Mouse (Mus musculus): Measurements from ENCODE around the gene Ubr4.
"Not testable (repeated sequence)": the region's sequence is repeated elsewhere in the genome, so short reads cannot be mapped to it uniquely, and the experiment has no call there.

Gene Ubr4

DNA sequence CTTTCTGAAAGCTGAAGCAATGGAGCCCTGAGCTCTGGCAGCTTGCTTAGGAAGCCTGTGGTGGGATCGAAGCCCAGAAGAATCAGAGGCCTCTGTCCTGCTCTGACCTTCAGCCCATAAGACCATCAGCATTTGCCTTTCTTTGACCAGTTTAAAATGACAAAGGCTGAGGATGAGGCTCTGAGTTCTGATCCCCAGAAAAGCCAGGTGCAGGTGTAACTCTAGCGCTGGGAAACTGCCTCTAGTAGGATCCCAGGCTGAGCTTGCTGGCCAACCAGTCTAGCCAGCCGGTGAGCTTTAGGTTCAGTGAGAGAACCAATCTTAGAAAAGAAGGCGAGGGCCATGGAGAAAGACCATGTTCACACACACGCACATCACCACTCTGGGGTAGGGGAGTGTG lies 135.9 kb downstream of the Ubr4 start:
- DNase-seq = no peak

DNA sequence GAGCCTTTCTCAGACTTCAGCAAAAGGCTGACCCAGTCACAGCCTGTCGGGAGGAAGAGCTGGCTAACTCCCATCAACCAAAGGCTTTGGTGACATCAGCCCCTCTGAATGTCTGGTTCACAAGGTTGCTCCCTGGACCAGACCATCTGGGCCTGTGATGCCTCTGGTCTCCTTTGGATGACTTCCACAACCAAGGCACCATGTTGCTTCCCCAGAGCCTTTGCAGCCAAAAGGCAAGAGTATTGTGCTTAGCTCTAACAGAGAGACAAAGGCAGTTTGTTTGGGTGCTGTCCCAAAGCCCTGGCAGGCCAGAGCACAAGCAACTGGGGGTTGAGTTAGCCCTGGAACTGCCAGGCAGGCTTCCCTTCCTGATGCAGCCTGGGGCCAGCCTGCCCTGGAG lies 137.5 kb downstream of the Ubr4 start:
- DNase-seq = no peak

DNA sequence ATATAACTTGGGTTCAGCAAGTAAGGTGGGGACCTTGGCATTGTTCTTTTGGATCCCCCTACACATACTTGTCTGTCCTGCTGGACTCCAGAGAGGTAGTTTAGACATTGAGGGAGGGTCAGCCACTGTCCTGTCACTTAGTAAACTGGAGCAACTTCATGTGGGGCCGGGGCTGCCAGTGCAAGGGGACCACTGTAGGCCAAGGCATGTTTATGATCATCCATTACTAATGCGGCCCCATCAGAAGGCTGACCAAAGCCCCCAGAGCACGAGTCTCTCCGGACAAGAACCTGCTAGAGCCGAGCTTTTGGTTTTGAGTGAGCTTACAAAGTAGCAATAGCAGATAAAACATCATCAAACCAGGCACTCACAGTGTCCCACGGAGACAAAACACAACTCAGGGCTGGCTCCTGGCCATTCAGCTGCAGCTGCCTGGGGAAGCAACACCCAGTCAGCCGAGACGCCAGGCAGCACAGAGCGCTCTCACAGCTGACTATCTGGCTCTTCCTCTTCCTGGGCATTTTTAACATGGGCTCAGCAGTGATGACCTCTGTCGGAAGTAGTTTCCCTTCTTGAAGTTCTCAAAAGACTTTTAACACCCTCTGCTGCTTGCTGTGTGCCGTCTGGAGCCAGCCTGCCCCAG lies 138.1 kb downstream of the Ubr4 start:
- no peak for DNase-seq

DNA sequence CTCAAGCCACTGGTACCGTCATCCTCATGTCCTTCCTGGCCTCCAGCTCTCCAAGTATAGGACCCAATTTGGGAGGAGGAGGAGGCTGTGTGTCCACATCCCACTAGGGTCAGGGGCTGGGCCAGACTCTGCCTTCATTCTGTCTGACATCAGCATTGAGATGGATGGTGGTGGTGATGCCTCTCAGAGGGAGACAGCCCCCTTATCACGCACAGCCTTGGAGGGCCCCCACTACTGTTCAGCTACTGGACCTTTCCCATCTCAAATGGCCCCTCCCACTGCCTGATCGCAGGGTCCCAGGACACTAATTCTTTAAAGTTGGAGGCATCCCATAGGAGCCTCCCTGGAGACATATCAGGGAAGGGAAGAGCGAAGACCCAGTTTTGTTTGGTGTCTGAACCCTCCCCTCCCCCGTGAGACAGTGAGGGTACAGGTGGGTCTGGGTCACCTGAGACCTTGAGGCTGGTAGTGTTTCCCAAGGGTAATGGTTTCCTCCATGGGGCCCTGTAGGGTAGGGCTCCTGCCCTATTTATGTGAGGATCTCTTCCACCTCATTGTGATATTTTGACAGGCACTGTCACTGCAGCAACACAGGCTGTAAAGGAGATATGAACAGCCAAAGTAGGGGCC lies 139.2 kb downstream of the Ubr4 start:
- DNase-seq = no peak

DNA sequence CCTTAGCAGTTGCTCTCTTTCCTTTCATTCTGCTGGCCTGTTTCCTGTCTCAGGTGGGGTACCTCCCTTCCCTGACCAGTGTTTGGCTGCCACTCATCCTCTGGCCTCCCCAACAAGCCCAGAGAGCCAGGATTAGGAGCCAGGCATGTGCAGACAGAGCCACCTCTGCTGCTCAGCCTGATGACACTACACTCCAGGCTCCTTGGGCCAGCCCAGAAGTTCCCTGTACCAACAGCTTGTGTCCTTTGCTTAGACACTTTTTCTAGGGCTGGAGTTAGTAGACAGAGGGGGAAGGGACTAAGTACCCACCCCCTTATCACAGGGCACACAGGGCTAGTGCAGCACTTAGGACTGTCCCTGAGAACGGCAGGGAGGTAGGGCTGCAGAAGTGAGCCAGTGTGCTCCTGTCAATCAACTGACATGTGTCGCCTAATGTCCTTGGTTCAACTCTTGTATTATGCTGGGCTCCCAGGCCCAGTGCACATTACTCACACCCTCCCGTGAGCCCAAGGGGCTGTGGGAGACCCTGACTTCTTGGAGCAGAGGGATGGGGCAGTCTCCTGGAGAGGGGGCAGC lies 139.9 kb downstream of the Ubr4 start:
- DNase-seq = no peak

DNA sequence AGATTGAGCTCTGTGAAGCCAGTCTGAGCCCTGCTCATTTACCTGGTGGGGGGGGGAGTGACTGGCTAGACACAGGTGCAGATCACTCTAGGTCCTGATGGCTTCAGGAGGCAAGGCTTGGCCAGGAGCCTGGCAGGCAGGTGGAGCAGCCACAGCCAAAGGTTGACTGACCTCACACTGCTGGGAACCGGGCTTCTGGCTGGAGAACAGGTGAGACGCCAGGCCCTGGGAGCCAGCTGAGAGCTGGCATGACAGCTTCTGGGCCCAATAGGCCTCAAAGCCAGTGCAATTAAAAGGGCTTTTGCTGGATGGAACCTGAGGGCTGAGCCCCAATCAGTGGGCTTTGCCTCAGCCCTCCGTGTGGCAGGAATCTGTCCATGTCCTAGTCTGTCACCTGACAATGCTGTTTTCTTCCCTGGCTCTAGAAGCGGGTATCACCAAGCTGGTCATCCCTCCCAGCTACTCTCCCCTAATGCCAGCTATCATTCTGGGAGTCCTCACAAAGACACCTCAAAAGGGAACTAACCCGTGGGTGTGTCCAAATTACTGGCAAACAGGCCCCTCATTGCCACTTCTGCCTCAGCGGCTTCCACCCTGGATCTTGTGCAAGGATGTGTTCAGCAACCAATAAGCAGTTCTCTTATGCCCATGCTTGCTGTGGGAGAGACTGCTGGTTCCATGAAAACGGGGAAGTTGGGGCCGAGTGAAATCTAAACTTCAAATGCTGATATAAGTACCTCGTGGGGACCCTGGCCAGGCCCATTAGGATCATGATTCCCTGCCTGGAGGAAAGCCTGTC lies 141.0 kb downstream of the Ubr4 start:
- no peak for DNase-seq

DNA sequence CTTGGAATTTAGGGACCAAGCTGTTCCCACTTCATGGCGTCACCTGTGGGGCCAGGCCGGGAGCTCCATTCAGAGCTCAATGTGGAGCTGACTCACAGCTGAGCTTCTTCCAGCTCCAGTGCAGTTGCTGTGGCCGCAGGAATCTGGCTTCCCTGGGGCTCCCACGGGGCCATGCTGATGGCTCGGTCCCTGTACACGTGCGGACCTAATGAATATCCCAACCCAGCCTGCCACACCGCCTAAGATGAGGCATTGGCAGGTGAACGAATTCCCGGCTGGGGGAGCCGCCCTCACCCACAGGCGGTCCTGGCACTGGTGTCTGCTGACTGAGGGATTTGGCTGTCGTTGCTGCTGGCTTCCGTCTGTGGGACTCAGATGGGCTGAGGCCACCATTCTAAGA lies 148.4 kb downstream of the Ubr4 start:
- no peak for DNase-seq

DNA sequence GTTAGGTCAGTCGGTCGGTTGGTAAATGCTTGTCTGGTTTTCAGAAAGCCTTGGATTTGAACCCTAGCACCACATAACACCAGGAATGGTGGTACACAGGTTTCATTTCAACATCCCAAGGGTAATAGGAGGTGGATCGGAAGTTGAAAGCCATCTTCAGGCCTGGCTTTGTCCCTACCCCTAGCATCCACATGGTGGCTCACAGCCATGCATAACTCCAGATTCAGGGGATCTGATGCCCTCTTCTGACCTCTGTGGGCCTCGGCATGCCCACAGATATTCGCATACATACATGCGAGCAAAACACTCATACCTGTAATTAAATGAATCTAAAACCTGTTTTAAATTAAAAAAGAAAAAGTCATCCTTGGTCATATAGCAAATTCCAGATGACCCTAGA lies 149.3 kb downstream of the Ubr4 start:
- no peak for DNase-seq

DNA sequence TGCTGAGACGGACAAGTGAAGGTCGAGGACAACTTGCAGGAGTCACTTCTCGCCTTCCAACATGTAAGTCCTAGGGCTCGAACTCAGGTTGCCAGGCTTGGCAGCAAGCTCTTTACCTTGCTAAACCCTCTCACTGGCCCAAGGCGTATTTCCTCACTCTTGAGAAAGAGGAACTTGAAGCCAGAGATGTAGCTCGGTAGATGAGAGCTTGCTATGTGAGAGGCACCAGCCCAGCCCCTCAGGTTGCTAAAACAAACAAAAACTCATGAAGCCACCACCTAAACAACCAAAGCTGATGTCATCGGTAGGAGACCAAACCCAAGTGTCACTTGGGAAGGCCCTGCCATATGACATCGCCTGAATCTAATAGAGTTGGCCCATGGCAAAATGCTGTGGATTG lies 151.5 kb downstream of the Ubr4 start:
- DNase-seq = no peak

DNA sequence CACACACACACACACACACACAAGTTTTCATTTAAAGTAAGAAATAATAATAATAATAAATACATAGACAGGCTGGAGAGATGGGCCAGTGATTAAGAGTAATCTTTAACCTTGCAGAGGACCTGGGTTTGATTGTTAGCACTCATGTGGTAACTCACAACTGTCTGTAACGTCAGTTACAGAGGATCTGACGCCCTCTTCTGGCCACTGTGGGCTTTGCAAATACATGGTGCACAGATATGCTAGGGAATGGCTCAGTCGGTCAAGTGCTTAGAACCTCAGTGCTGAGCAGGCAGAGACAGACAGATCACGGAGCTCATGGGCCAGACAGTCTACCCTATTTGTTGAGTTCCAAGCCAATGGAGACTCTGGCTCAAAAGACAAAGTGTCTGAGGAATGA lies 153.3 kb downstream of the Ubr4 start:
- no peak for DNase-seq

DNA sequence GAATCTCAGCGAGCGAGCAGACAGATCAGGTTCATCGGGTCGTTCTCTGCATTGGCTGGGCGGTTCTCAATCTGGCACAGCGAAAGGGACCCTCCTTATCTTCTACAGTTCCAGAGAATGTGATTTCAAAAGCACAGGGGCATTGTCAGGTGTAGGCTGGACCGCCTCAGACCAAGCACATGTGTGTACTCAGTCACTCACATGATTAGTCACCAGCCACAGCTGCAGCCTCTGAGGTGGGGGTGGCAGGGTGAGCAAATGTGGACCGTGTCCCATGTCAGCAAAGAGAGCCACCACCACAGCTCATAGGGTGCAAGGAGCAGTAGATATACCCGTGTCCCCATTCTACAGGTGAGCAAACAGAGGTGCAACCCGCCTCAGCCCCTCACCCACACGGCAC lies 154.3 kb downstream of the Ubr4 start:
- no peak for DNase-seq

DNA sequence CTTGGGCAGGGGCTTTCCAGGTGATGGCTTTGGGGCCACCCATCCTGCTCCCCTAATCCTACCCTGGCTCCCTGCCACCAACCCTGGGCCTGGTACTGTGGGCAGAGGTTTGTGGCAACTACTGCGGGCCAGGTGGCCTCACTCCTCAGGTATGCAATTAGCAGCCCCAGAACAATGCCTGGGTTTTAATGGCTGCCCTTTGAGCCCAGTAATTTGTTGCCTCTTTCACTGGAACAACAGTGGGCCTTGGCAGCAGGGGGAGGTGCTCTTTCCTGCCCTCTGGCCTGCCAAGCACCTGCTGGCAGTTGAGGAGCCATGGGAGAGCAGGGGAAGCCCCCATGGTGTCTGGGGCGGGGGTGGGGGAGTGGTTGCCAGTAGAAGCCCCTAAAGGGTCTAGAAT lies 156.7 kb downstream of the Ubr4 start:
- DNase-seq = no peak

DNA sequence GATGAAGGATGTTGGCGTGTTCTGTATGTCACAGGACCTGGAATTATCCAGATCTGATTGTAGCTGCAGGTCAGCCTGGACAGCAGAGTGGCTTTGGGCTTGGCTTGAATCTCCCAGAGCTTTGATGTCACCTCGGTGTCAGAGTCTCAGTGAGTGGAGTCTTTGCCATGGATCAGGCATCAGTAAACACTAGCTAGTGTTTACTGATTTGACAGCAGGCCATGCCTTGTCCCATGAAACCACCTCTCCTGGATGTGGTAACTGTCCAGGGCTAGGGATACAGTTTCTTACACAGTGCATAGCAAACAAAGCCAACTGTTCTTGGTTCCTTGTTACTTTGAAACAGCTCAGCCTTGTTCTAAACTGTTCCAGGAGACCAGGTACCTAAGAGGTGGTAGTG lies 159.1 kb downstream of the Ubr4 start:
- DNase-seq = no peak

DNA sequence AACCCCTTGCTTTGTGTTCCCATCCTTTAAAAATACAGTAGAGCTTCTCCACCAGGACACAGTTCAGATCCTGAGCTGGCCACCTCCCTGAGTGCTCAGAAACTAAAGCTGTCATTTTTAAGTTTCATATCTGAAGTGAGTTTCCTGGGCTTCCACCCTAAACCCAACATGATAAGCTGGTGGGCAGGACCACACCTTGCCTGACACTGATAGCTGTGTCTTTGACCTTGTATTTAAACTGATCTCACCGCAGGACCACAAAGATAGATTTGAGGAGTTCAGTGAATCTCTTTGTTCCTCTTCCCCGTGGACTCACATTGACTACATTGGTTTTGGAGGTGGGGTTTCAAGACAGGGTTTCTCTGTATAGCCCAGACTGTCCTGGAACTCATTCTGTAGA lies 160.6 kb downstream of the Ubr4 start:
- no peak for DNase-seq

DNA sequence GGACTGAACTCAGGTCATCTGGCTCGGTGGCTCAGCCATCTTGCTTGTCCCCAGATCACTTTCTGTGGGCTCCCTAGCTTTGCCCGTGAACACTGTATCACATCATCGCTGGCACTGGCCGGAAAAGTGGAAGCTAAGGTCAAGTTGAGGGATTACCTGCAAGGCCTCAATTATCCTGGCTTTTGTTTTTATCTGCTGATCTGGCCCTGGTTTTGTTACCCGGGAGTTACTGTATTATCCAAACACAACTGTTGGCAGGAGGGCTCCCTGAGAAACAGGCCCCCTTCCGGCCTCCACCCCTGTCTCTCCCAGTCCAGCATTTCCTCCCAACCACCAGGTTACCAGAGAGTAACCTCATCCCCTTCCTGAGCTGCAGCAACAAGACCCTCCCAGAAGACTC lies 166.8 kb downstream of the Ubr4 start:
- DNase-seq = no peak

DNA sequence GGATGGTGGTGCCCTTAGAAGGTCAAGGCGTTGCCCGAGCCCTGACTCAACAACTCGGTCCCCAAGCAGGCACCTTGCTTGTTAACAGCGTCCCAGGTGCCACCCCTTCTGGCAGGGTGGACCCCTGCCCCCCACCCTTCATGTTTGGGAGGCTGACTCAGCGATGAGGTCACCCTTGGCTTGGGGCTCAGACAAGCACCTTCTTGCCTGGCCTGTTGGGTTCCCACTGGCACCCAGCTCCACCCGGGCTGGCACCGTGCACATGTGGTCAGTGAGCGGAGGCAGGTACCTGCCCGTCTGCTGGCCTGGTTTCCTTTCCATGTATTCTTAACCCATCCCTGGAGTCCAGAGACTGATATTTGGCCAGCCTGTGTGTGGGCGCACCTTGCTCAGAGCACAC lies 169.5 kb downstream of the Ubr4 start:
- DNase-seq = no peak

DNA sequence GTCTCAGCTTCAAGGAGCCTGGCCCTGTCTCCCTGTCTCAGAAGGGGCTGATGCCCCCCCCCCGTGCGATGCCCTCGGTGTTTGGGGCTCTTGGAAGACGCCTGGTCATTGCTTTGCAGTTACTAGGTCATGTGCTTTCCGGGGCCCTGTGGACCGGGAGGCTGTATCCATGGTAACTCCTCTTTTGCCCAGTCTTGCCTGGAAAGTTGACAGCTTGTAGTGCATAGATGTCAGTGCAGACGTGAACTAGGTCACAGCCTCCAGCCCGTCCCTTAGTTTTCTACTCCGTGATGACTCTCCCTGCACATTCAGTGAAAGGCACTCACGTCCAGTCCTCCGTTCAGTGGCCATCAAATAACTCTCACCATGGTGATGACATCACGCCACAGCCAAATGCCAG lies 174.1 kb downstream of the Ubr4 start:
- no peak for DNase-seq

DNA sequence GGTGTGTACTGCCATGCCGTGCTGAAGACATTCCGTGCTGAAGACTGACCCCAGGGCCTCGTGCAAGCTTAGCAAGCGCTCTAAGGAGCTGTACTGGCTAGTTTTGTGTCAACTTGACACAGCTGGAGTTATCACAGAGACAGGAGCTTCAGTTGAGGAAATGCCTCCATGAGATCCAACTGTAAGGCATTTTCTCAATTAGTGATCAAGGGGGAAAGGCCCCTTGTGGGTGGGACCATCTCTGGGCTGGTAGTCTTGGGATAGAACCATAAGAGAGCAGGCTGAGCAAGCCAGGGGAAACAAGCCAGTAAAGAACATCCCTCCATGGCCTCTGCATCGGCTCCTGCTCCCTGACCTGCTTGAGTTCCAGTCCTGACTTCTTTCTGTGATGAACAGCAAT lies 177.8 kb downstream of the Ubr4 start, which contains the start of gene Iffo2:
TSS of gene Iffo2 (plus strand) at position 301 of the 400 bp plus-strand sequence.
- DNase-seq = not testable (repeated sequence)

DNA sequence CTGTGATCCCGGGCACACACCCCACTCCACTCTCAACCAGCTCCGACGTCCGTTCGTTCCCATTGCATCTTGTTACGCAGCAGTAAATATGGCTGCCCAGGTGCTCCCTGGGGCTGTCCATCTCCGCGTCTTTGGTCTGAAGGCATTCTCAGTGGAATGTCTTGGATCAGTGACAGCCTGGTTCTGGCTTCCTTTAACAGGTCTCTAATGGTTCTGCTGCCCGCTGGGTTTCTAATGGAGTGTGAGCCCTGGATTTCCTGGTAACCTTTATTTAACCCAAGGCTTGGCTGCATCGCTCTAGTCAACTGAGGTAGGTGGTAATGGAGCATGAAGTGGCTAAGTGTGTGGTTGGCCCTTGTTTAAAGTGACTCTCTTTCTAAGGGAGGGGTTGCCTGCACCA lies 179.7 kb downstream of the Ubr4 start:
- DNase-seq = no peak

DNA sequence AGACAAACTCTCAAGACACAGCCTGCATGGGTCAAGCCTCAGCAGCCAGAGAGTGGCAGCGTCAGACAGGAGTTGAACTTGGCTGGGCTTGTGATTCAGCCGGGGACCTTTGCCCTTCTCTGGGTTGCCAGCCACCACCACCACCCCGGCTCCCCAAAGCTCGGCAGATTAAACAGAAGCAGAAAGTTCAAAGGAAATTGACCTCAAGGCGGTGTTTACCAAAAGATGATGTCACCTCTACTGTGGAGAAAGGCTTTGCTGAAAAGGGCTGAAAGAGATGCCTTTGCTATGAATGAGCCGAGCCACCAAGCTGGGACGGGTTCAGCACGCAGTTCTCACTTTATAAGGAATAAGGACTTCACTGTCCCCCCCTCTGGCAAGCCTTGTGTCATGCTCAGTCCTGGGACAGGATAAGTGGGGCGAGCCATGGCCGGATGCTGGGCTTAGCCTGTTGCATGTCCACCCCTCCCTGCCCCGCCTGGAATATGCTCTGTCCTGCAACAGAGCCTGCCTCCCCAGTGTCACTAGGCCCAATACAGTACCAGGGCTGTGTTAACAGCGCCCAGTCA lies 182.8 kb downstream of the Ubr4 start:
- DNase-seq = no peak

DNA sequence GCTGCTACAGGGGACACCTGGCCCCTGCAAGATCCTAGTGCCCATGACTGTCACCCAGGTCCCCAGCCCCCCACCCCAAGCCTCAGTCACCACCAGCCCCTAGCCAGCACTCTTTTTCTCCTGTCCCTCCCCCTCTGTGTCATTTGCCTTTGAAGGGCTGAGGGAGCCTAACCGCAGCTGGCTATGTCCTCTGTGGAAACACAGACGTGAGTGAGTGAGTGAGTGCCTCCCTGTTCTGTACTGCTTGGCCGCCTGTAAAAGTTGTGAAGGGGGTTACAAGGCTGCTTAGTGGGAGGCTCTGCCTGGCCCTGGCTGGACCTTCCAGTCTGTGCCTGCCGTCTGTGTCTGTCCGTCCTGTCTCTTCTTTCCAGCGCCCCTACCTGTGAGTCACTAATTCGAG lies 183.3 kb downstream of the Ubr4 start:
- DNase-seq = no peak

DNA sequence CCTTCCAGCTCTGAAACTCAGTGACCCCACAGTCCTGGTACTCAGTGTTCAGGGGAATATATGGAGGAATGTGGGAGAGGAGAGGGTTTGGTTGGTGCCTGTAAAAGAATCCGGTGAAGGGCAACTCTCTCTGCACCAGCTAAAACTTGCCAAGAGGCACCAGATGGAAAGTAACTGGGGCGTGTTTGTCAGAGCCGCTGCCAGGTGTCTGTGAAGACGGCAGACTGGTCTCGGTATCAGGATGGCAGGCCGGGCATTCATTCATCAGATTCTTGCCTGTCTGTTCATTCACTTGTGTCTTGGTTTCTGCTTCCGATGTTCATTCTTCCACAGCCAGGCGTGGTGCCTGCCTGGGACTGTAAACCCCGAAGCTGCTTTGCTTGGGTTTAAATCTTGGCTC lies 184.3 kb downstream of the Ubr4 start:
- no peak for DNase-seq

Data from spleen, adult 18-20 months (tissue).